Mouse (Mus musculus) MEL (cell line): ENCODE data around the gene Mccc2. TPM values are rescaled to one million over a fixed set of nuclear protein-coding genes. Genes with fewer than 3 reads are reported as not detected.

ENCODE experiments used
- DNase-seq: peaks from one replicate; pipeline ENCODE4 v3.0.0; 2011; ENCODE audit warnings: low read depth, low spot score
- H3K27ac ChIP-seq: 2 replicates; pipeline ENCODE4 v1.5.1; 2012; ENCODE audit warnings: low read depth, mild to moderate bottlenecking, control low read depth, low read length, moderate library complexity; ENCODE audit not compliant: control insufficient read depth
- H3K27me3 ChIP-seq, 2 experiments: fragments of 150-350 bp in 1 of 2; sonication (generic) in 1 of 2; 2 replicates each; pipeline ENCODE4 v1.6.1; 2012; ENCODE audit warnings: low read length in 2 of 2, mild to moderate bottlenecking in 2 of 2, improper control_type of control experiment in 1 of 2, moderate library complexity in 1 of 2; ENCODE audit not compliant: insufficient read depth in 2 of 2, control insufficient read depth in 1 of 2
- H3K36me3 ChIP-seq, 2 experiments: 2 replicates each; pipeline ENCODE4 v1.6.1; 2012 to 2014; ENCODE audit warnings: low read length in 2 of 2, improper control_type of control experiment in 1 of 2, inconsistent platforms in 1 of 2, mild to moderate bottlenecking in 1 of 2; ENCODE audit not compliant: insufficient read depth in 2 of 2, control insufficient read depth in 1 of 2
- H3K4me1 ChIP-seq, 2 experiments: fragments of 150-350 bp in 1 of 2; sonication (generic) in 1 of 2; 2 replicates each; pipeline ENCODE4 v1.6.1; 2012; ENCODE audit warnings: low read length in 2 of 2, improper control_type of control experiment in 1 of 2, mild to moderate bottlenecking in 1 of 2; ENCODE audit not compliant: insufficient read depth in 2 of 2, control insufficient read depth in 1 of 2
- H3K4me3 ChIP-seq, 2 experiments: fragments of 150-350 bp in 1 of 2; sonication (generic) in 1 of 2; 2 replicates each; pipeline ENCODE4 v1.5.1; 2012; ENCODE audit warnings: low read depth in 2 of 2, low read length in 2 of 2, mild to moderate bottlenecking in 2 of 2, moderate library complexity in 2 of 2, control low read depth in 1 of 2, improper control_type of control experiment in 1 of 2; ENCODE audit not compliant: control insufficient read depth in 1 of 2, insufficient read depth in 1 of 2
- H3K79me2 ChIP-seq: 2 replicates; pipeline ENCODE4 v1.6.1; 2012; ENCODE audit warnings: mild to moderate bottlenecking, low read length, moderate library complexity; ENCODE audit not compliant: control insufficient read depth, poor library complexity, insufficient read depth
- H3K9ac ChIP-seq: 2 replicates; pipeline ENCODE4 v1.6.1; 2012; ENCODE audit warnings: low read depth, mild to moderate bottlenecking, control low read depth, low read length, moderate library complexity; ENCODE audit not compliant: control insufficient read depth, poor library complexity, severe bottlenecking
- H3K9me3 ChIP-seq: fragments of 150-350 bp; sonication (generic); replicated peaks from 2 replicates; pipeline ENCODE4 v1.6.1; 2012; ENCODE audit warnings: mild to moderate bottlenecking, low read length, improper control_type of control experiment, moderate library complexity; ENCODE audit not compliant: insufficient read depth
- BHLHE40 ChIP-seq: IDR thresholded peaks from 2 replicates; pipeline ENCODE4 v1.6.1; 2012; ENCODE audit warnings: low read depth, mild to moderate bottlenecking, inconsistent platforms, low read length, improper control_type of control experiment, borderline replicate concordance
- CHD1 ChIP-seq: IDR thresholded peaks from 2 replicates; pipeline ENCODE4 v1.6.1; 2012; ENCODE audit warnings: low read depth, mild to moderate bottlenecking, inconsistent platforms, low read length, improper control_type of control experiment
- EP300 ChIP-seq, 2 experiments: IDR thresholded peaks; 2 replicates each; pipeline ENCODE4 v1.6.1; 2011; ENCODE audit warnings: improper control_type of control experiment in 2 of 2, low read length in 2 of 2, low read depth in 1 of 2, mild to moderate bottlenecking in 1 of 2
- ETS1 ChIP-seq: IDR thresholded peaks from 2 replicates; pipeline ENCODE4 v1.6.1; 2012; ENCODE audit warnings: low read depth, mild to moderate bottlenecking, inconsistent platforms, low read length, improper control_type of control experiment, moderate library complexity
- GABPA ChIP-seq: IDR thresholded peaks from 2 replicates; pipeline ENCODE4 v1.6.1; 2012; ENCODE audit warnings: low read depth, mild to moderate bottlenecking, inconsistent platforms, low read length, improper control_type of control experiment, moderate library complexity
- GATA1 ChIP-seq: IDR thresholded peaks from 2 replicates; pipeline ENCODE4 v1.6.1; 2011; ENCODE audit warnings: low read depth, low read length, improper control_type of control experiment
- MAFK ChIP-seq: IDR thresholded peaks from 2 replicates; pipeline ENCODE4 v1.6.1; 2011; ENCODE audit warnings: low read depth, mild to moderate bottlenecking, low read length, improper control_type of control experiment, borderline replicate concordance
- MAZ ChIP-seq: IDR thresholded peaks from 2 replicates; pipeline ENCODE4 v1.6.1; 2012; ENCODE audit warnings: low read depth, mild to moderate bottlenecking, inconsistent platforms, low read length, improper control_type of control experiment
- MYB ChIP-seq: IDR thresholded peaks from 2 replicates; pipeline ENCODE4 v1.6.1; 2011; ENCODE audit warnings: mild to moderate bottlenecking, low read depth, low read length, improper control_type of control experiment
- NELFE ChIP-seq: IDR thresholded peaks from 2 replicates; pipeline ENCODE4 v1.6.1; 2011; ENCODE audit warnings: low read depth, low read length, improper control_type of control experiment
- NRF1 ChIP-seq: IDR thresholded peaks from 2 replicates; pipeline ENCODE4 v1.6.1; 2014; ENCODE audit warnings: low read depth, mild to moderate bottlenecking, inconsistent platforms, low read length, improper control_type of control experiment, moderate library complexity; ENCODE audit not compliant: poor library complexity, insufficient read depth, severe bottlenecking
- POLR2A ChIP-seq, 2 experiments: IDR thresholded peaks; 2 replicates each; pipeline ENCODE4 v1.6.1; 2011 to 2012; ENCODE audit warnings: low read length in 2 of 2, mild to moderate bottlenecking in 2 of 2, control low read depth in 1 of 2, improper control_type of control experiment in 1 of 2, low read depth in 1 of 2, moderate library complexity in 1 of 2; ENCODE audit not compliant: control insufficient read depth in 1 of 2, insufficient read depth in 1 of 2, poor library complexity in 1 of 2
- POLR2AphosphoS5 ChIP-seq: IDR thresholded peaks from 2 replicates; pipeline ENCODE4 v1.6.1; 2012; ENCODE audit warnings: low read depth, borderline replicate concordance, mild to moderate bottlenecking, inconsistent platforms, low read length, moderate library complexity, mixed read lengths
- RAD21 ChIP-seq: IDR thresholded peaks from 2 replicates; pipeline ENCODE4 v1.6.1; 2011; ENCODE audit warnings: mild to moderate bottlenecking, low read depth, low read length, improper control_type of control experiment
- RCOR1 ChIP-seq: IDR thresholded peaks from 2 replicates; pipeline ENCODE4 v1.6.1; 2012; ENCODE audit warnings: low read depth, mild to moderate bottlenecking, inconsistent platforms, low read length, improper control_type of control experiment
- SIN3A ChIP-seq: IDR thresholded peaks from 2 replicates; pipeline ENCODE4 v1.6.1; 2012; ENCODE audit warnings: low read length, improper control_type of control experiment, inconsistent platforms
- SMC3 ChIP-seq: IDR thresholded peaks from 2 replicates; pipeline ENCODE4 v1.6.1; 2011; ENCODE audit warnings: low read depth, low read length, improper control_type of control experiment
- TAL1 ChIP-seq: IDR thresholded peaks from 2 replicates; pipeline ENCODE4 v1.6.1; 2012; ENCODE audit warnings: mild to moderate bottlenecking, inconsistent platforms, low read length, moderate library complexity, mixed read lengths
- TBP ChIP-seq: IDR thresholded peaks from 2 replicates; pipeline ENCODE4 v1.8.0; 2011; ENCODE audit warnings: low read depth, low read length, improper control_type of control experiment
- TCF12 ChIP-seq: IDR thresholded peaks from 2 replicates; pipeline ENCODE4 v1.6.1; 2014; ENCODE audit warnings: low read depth, mild to moderate bottlenecking, inconsistent platforms, low read length, improper control_type of control experiment, moderate library complexity
- USF1 ChIP-seq: IDR thresholded peaks from 2 replicates; pipeline ENCODE4 v1.6.1; 2014; ENCODE audit warnings: low read depth, mild to moderate bottlenecking, inconsistent platforms, low read length, improper control_type of control experiment, moderate library complexity
- ZC3H11A ChIP-seq: IDR thresholded peaks from 2 replicates; pipeline ENCODE4 v1.6.1; 2012; ENCODE audit warnings: low read depth, mild to moderate bottlenecking, inconsistent platforms, low read length, improper control_type of control experiment
- ZKSCAN1 ChIP-seq: IDR thresholded peaks from 2 replicates; pipeline ENCODE4 v1.6.1; 2012; ENCODE audit warnings: low read depth, mild to moderate bottlenecking, inconsistent platforms, low read length, improper control_type of control experiment, moderate library complexity
- ZMIZ1 ChIP-seq: IDR thresholded peaks from 2 replicates; pipeline ENCODE4 v1.6.1; 2012; ENCODE audit warnings: low read depth, mild to moderate bottlenecking, inconsistent platforms, low read length, improper control_type of control experiment, moderate library complexity
- ZNF384 ChIP-seq: IDR thresholded peaks from 2 replicates; pipeline ENCODE4 v1.6.1; 2012; ENCODE audit warnings: low read depth, mild to moderate bottlenecking, inconsistent platforms, low read length, improper control_type of control experiment
- polyA plus RNA-seq, 2 experiments: library from polyadenylated mRNA; stranded (reverse) in 1 of 2; unstranded in 1 of 2; fragments of >175 nt in 1 of 2; fragments of >200 nt in 1 of 2; gene quantifications; 2 replicates each; pipeline versions ENCODE4 v1.2.1 to v1.2.4; 2012; ENCODE audit warnings: low replicate concordance in 2 of 2, low read depth in 1 of 2; ENCODE audit not compliant: insufficient read length in 2 of 2, insufficient read depth in 1 of 2, missing spikeins in 1 of 2
- total RNA-seq: library from RNA; depleted of rRNA; stranded (reverse); fragments of 300-350 nt; gene quantifications from 2 replicates; pipeline ENCODE4 v1.2.3, GENCODE M21; 2012

Mccc2 gene
- total and polyA plus RNA-seq, 3 experiments, result 22.6 to 28.7 TPM; not detected in 1

DNA sequence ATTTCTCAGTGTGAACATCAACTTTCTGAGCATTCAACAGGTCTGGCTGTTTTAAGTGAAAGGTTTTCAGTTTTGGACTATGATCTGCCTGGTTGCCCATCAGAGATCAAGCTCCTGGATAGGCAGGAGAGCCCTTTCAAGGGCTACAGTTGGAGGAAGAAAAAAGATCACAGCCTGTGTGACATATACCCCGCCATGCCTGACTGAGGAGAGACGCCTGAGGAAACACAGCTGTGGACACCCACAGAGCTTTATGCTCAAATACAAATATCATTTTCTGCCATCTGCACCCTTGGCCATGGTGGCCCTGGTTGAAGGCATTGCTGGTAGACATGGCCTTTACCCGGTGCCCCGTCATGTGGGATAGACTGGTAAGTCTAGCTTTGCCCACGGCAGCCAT, 99.8 kb downstream of the Mccc2 start:
- DNase-seq, result no peak
- H3K79me2 ChIP-seq, result no peaks in the 10 kb centered on the region
- H3K4me3 ChIP-seq, result no peak overlapping the region
- no peaks in the 10 kb centered on the region for H3K9me3 ChIP-seq
- no peak for TF ChIP-seq GABPA
- TF ChIP-seq SMC3, result no peak
- TF ChIP-seq EP300 (IDR thresholded peaks at IDR 0.05; ENCODE audit: low read depth in 1 of 2, low read length in 2 of 2), result no peak
- no peak for TF ChIP-seq BHLHE40
- no peak for TF ChIP-seq SIN3A
- no peak for TF ChIP-seq USF1
- TF ChIP-seq RAD21, result no peak
- TF ChIP-seq NRF1, result no peak
- no peak for TF ChIP-seq MAZ
- no peak for TF ChIP-seq RCOR1
- TF ChIP-seq GATA1, result no peak
- no peak for TF ChIP-seq TBP
- TF ChIP-seq ZC3H11A, result no peak
- TF ChIP-seq MYB, result no peak
- no peak for TF ChIP-seq MAFK
- no peak for TF ChIP-seq ZNF384
- no peak for TF ChIP-seq CHD1
- TF ChIP-seq TAL1, result no peak
- no peak for TF ChIP-seq TCF12
- TF ChIP-seq POLR2AphosphoS5, result no peak
- TF ChIP-seq, all 39 proteins: peak for 0
- H3K4me1 ChIP-seq, result no peaks in the 10 kb centered on the region
- H3K27ac ChIP-seq, result no peak overlapping the region
- H3K9ac ChIP-seq, result no peak overlapping the region
- H3K36me3 ChIP-seq, result no peaks in the 10 kb centered on the region
- no peaks in the 10 kb centered on the region for H3K27me3 ChIP-seq

GRCm38 (mm10) chr13:99900965-99901364, 114.5 kb downstream of the Mccc2 start, which contains the start of gene Cartpt:
Gene Cartpt (minus strand): TSS chr13:99901091.
- Histone ChIP-seq H3K36me3 (no peaks in the 10 kb centered on the region), H3K4me1 (no peaks in the 10 kb centered on the region)
- TF ChIP-seq MAFK, result no peak
- TF ChIP-seq POLR2A (IDR thresholded peaks at IDR 0.05; ENCODE audit: control insufficient read depth in 1 of 2, insufficient read depth in 1 of 2, low read depth in 1 of 2, low read length in 2 of 2, poor library complexity in 1 of 2), result no peak
- no peak for TF ChIP-seq ZC3H11A
- no peak for TF ChIP-seq ZKSCAN1
- no peak for TF ChIP-seq ZMIZ1
- no peak for TF ChIP-seq SMC3
- TF ChIP-seq ETS1, result no peak
- TF ChIP-seq TCF12, result no peak
- TF ChIP-seq NELFE, result no peak
- TF ChIP-seq MYB, result no peak
- no peak for TF ChIP-seq MAZ
- TF ChIP-seq GATA1, result no peak
- TF ChIP-seq, all 39 proteins: peak for 0
- Histone ChIP-seq H3K9ac (no peak within 1 kb of the TSS), H3K79me2 (no peaks in the 10 kb centered on the region), H3K9me3 (no peaks in the 10 kb centered on the region), H3K27ac (no peak within 1 kb of the TSS), H3K27me3 (no peaks in the 10 kb centered on the region), H3K4me3 (no peak within 1 kb of the TSS)
- no peak for DNase-seq
